Mouse (Mus musculus) liver, embryonic 18 days (tissue): ENCODE data around the gene Dnajc12. TPM values are rescaled to one million over a fixed set of nuclear protein-coding genes. Genes with fewer than 3 reads are reported as not detected.

Experiments
- polyA plus RNA-seq: library from polyadenylated mRNA; depleted of rRNA; stranded (reverse); fragments of >200 nt; gene quantifications from 2 replicates; pipeline ENCODE4 v1.2.3, GENCODE M21; 2012; rRNA removed

The Dnajc12 gene
- polyA plus RNA-seq = 9.5 and 9.6 TPM in 2 replicates

DNA sequence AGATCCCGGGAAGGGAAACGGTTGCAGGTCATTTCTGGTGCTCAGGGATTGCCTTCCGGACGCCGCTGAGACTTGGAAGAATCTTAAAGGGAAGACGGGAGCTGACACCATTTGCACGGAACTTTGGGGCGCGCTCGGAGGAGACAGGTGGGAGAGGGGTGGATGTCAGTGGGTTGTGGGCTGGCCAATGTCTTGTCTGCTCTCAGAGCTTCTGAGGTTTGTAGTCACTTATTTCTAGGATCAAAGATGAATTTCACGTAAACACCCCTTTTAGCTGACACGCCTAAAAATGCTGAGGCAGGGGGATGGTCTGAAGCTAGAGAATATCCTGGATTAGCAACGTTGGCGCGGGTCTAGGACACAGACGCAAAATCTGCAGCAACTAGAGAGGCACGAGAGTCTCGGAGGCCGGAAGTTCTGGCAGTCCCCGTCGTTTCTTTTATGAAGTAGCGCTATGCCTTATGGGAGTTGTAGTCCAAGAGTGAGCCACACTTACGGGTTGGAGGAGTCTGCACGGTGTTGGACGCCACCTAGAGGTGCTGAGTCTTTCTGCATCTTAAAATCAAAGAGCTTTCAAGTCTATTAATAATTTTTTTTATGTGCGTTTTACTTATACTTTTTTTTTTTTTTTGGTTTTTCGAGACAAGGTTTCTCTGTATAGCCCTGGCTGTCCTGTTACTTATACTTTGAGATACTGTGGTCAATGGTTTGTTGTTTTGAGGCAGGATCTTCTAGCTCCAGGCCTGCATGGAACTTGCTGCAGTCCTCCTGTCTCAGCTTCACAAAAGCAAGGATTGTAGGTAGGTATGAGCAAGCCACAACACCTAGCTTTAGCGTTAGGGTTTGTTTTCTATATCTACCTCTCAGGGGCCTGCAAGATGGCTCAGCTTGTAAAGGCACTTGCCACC is at the start of gene Dnajc12:
Dnajc12 (plus strand) TSS at position 72 of the 908 bp plus-strand sequence.

DNA sequence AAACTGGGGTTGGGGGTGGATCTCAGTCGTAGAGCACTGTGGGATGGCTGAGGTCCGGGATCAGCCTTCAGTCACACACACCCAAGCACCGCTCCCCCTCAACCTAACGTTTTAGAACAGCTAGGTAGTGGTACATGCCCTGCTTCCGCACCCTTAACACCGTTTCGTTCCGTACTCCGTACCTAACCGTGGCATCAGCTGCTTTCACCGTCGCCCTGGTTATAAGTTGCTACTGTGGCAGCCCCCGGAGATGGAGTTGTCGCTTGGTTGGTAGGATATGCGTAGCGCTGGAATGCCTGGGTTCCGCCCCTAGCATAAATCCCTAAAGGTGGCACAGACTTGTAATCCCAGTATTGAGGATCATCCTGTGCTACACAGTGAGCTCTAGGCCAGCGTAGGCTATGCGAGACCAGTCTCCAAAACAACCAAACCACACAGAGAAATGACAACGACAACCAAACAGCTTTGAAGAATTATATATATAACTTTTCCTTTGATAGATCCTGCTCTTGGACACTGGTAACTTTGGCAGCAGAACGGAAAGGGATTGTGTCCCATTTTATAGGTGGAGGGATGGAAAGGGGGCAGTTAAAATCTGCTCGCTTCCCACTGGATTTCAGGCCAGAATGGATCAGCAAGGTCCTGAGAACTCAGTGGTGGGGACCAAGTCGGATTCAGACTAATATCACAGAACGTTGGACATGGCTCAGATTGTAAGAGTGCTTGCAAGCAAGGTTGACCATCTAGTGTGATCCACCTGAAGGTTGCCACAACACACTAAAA is 554 bp upstream of the Dnajc12 start, which contains the start of gene Sirt1:
Sirt1 (minus strand) TSS at position 207 of the 783 bp plus-strand sequence.

DNA sequence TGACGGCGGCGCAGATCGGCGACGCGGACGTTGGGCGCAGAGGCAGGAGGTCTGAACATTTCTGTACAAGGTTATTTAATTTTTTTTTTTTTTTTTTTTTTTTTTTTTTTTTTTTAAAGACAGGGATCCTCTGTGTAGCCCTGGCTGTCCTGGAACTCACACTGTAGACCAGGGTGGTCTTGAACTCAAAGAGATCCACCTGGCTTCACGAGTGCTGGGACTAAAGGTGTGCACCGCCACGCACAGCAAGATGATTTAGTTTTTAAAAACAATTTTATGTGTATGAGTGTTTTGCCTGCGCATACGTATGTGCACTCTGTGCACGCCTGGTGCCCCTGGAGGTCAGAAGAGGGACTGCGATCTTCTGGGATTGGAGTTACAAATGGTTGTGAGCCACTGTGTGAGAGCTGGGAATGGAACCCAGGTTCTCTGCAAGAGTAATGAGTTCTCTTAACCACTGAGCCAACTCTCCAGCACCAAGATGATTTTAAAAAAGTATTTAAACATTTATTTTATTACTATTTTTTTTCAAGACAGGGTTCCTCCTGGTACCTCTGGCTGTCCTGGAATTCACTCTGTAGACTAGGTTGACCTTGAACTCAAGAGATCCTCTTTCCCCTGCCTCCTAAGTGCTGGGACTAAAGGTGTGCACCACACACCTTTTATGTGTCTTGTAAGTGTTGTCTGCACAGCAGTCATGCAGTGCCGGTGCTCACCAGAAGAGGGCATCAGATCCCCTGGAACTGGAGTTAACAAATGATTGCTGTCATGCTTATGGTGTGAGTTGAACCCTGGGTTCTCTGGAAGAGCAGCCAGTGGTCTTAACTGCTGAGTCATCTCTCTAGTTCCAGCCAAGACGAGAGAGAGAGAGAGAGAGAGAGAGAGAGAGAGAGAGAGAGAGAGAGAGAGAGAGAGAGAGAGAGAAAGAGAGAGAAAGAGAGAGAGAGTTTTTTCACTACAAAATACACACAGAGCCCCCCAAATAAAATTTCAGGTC is 39.8 kb downstream of the Dnajc12 start, which contains the start of gene Gm7075:
Gm7075 (minus strand) TSS at position 51 of the 997 bp plus-strand sequence.

DNA sequence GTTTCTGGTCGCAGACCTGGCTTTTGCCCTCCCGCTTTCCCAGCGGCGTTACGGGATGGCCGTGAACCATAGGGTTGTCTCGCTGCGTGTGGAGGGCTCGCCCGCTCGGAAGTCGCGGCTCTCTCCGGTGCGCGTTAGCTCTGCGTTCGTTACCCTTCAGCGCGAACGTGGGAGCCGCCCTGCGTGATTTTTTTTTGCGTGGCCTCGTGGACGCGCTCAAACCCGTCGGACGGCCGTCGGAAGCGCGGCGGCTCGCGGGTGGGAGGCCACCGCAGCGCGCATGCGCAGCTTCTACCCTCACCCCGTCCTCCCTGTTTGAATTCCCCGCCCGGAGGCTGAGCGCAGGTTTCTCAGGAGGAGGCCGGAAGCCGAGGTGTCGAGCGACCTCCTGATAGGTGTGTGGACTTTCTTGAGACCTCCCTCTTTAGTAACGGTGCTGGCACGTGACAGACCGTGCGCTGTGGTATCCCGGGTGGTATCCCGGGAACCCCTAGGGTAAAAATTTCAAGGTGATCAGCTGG is 47.6 kb downstream of the Dnajc12 start, which contains the start of gene Ctnna3:
Ctnna3 (plus strand) TSS at position 314 of the 521 bp plus-strand sequence.

Other genes starting within 250 kb of the Dnajc12 start
- gene Mypn, start 178.5 kb upstream of the Dnajc12 start, polyA plus RNA-seq = 0.01 TPM in 2 replicates
- gene Herc4, start 138.6 kb upstream of the Dnajc12 start, polyA plus RNA-seq = 20.6 and 23.7 TPM in 2 replicates
- 4.5 and 4.9 TPM in 2 replicates for gene Sirt1, start 739 bp upstream of the Dnajc12 start, polyA plus RNA-seq
- gene Gm7075, start 39.3 kb downstream of the Dnajc12 start, polyA plus RNA-seq = 0.14 and 0.17 TPM in 2 replicates
- gene Ctnna3, start 47.7 kb downstream of the Dnajc12 start, polyA plus RNA-seq = 0.02 TPM in 2 replicates